Mouse (Mus musculus) kidney, adult 2 months (tissue): Measurements from ENCODE around the gene Tmem171. TPM values are rescaled to one million over a fixed set of nuclear protein-coding genes. Genes with fewer than 3 reads are reported as not detected.

Source experiments
- DNase-seq: peaks from one replicate; pipeline ENCODE4 v3.0.0; 2021
- H3K27ac ChIP-seq: fragments of 200-500 bp; 2 replicates; pipeline ENCODE4 v1.5.1; 2012; ENCODE audit warnings: low read depth, low read length, control low read depth, inconsistent platforms; ENCODE audit not compliant: insufficient read depth
- H3K27me3 ChIP-seq: fragments of 200-500 bp; replicated peaks from 2 replicates; pipeline ENCODE4 v1.6.1; 2012; ENCODE audit warnings: mild to moderate bottlenecking, moderate library complexity, low read length, inconsistent platforms; ENCODE audit not compliant: control insufficient read depth, insufficient read depth
- H3K36me3 ChIP-seq: fragments of 200-500 bp; 2 replicates; pipeline ENCODE4 v1.6.1; 2012; ENCODE audit warnings: mild to moderate bottlenecking, moderate library complexity, low read length, inconsistent platforms; ENCODE audit not compliant: control insufficient read depth, insufficient read depth
- H3K4me1 ChIP-seq: fragments of 200-500 bp; 2 replicates; pipeline ENCODE4 v1.6.1; 2011; ENCODE audit warnings: low read length; ENCODE audit not compliant: control insufficient read depth, insufficient read depth
- H3K4me3 ChIP-seq: fragments of 200-500 bp; 2 replicates; pipeline ENCODE4 v1.5.1; 2011; ENCODE audit warnings: mild to moderate bottlenecking, low read depth, low read length, control low read depth; ENCODE audit not compliant: insufficient read depth
- CTCF ChIP-seq: fragments of 200-500 bp; conservative IDR thresholded peaks from 2 replicates; pipeline ENCODE4 v1.5.1; 2011; ENCODE audit warnings: low read depth, mild to moderate bottlenecking, control low read depth, low read length, moderate library complexity, mixed read lengths; ENCODE audit not compliant: insufficient read depth, insufficient read length
- POLR2A ChIP-seq: fragments of 200-500 bp; IDR thresholded peaks from one replicate; pipeline ENCODE4 v1.6.1; 2011; ENCODE audit warnings: low read depth, low read length, control low read depth
- WGBS: fragments of 180-500 bp; shearing (Covaris S2); methylation state at CpG from one replicate; pipeline ENCODE4 v1.1.7; 2018; 5-methylcytosine and 5-hydroxymethylcytosine counted together
- polyA plus RNA-seq: library from polyadenylated mRNA; depleted of rRNA; stranded (reverse); fragments of >200 nt; gene quantifications from 2 replicates; pipeline ENCODE4 v1.2.3, GENCODE M21; 2012

The Tmem171 gene
- polyA plus RNA-seq, 1 experiment, result 25.5 TPM

GRCm38 (mm10) chr13:98723430-98723829, 28.8 kb upstream of the Tmem171 start:
- Histone ChIP-seq H3K27ac (no peak overlapping the region), H3K36me3 (peaks cover 13% of the 10 kb centered on the region), H3K27me3 (no peaks in the 10 kb centered on the region), H3K4me3 (no peak overlapping the region), H3K4me1 (no peaks in the 10 kb centered on the region)
- 77% methylated on average over 1 of the region's 1 CpGs for WGBS
- TF ChIP-seq POLR2A (no peak), CTCF (no peak)
- no peak for DNase-seq

GRCm38 (mm10) chr13:98722296-98722695, 27.7 kb upstream of the Tmem171 start:
- no peak for DNase-seq
- Histone ChIP-seq H3K27ac (no peak overlapping the region), H3K36me3 (peaks cover 10% of the 10 kb centered on the region), H3K4me3 (no peak overlapping the region), H3K4me1 (no peaks in the 10 kb centered on the region), H3K27me3 (no peaks in the 10 kb centered on the region)
- 61% methylated on average over 1 of the region's 1 CpGs for WGBS
- TF ChIP-seq CTCF, result no peak

GRCm38 (mm10) chr13:98716176-98716575, 21.5 kb upstream of the Tmem171 start:
- Histone ChIP-seq H3K27ac (no peak overlapping the region), H3K27me3 (no peaks in the 10 kb centered on the region), H3K4me1 (peaks cover 6% of the 10 kb centered on the region), H3K36me3 (no peaks in the 10 kb centered on the region), H3K4me3 (no peak overlapping the region)
- 83% methylated on average over 8 of the region's 8 CpGs for WGBS
- TF ChIP-seq POLR2A (no peak), CTCF (no peak)
- DNase-seq, result no peak

GRCm38 (mm10) chr13:98715443-98715990, 20.9 kb upstream of the Tmem171 start:
- Histone ChIP-seq H3K27me3 (no peaks in the 10 kb centered on the region), H3K4me1 (peaks cover 6% of the 10 kb centered on the region), H3K27ac (no peak overlapping the region), H3K4me3 (no peak overlapping the region), H3K36me3 (no peaks in the 10 kb centered on the region)
- peak; percentile 68 for DNase-seq
- WGBS, result 43% methylated on average over 6 of the region's 6 CpGs
- TF ChIP-seq CTCF (no peak), POLR2A (no peak)

- no peak overlapping the region for H3K27ac ChIP-seq
- H3K36me3 ChIP-seq, result no peaks in the 10 kb centered on the region
- peaks cover 4% of the 10 kb centered on the region for H3K4me1 ChIP-seq
- no peak for TF ChIP-seq POLR2A
- no peak for TF ChIP-seq CTCF
- DNase-seq, result no peak
- no peak overlapping the region for H3K4me3 ChIP-seq
- 100% methylated on average over 1 of the region's 1 CpGs for WGBS
- no peaks in the 10 kb centered on the region for H3K27me3 ChIP-seq
Observed at GRCm38 (mm10) chr13:98710655-98711054, 16.0 kb upstream of the Tmem171 start.

- DNase-seq, result no peak
- H3K27ac ChIP-seq, result no peak overlapping the region
- TF ChIP-seq CTCF, result no peak
- TF ChIP-seq POLR2A, result no peak
- WGBS, result 81% methylated on average over 8 of the region's 8 CpGs
- no peaks in the 10 kb centered on the region for H3K36me3 ChIP-seq
- no peaks in the 10 kb centered on the region for H3K27me3 ChIP-seq
- H3K4me3 ChIP-seq, result no peak overlapping the region
- H3K4me1 ChIP-seq, result no peaks in the 10 kb centered on the region
Observed at GRCm38 (mm10) chr13:98710236-98710635, 15.6 kb upstream of the Tmem171 start.

GRCm38 (mm10) chr13:98705501-98705900, 10.9 kb upstream of the Tmem171 start:
- no peak overlapping the region for H3K27ac ChIP-seq
- 76% methylated on average over 4 of the region's 4 CpGs for WGBS
- DNase-seq, result no peak
- no peaks in the 10 kb centered on the region for H3K36me3 ChIP-seq
- TF ChIP-seq POLR2A (no peak), CTCF (no peak)
- no peaks in the 10 kb centered on the region for H3K27me3 ChIP-seq
- no peaks in the 10 kb centered on the region for H3K4me1 ChIP-seq
- no peak overlapping the region for H3K4me3 ChIP-seq

- Histone ChIP-seq H3K4me3 (no peak overlapping the region), H3K36me3 (no peaks in the 10 kb centered on the region), H3K27ac (no peak overlapping the region), H3K4me1 (peaks cover 5% of the 10 kb centered on the region; the same call in 1 of the 2 replicates), H3K27me3 (no peaks in the 10 kb centered on the region)
- no peak for DNase-seq
- 87% methylated on average over 8 of the region's 8 CpGs for WGBS
- TF ChIP-seq CTCF (no peak), POLR2A (no peak)
Observed at GRCm38 (mm10) chr13:98703786-98704185, 9.2 kb upstream of the Tmem171 start.
